Mouse (Mus musculus) regulatory T cell (primary cell): ENCODE data around the gene Trim38.

Experiments
- in situ Hi-C: fragments of 300-600 bp; cut with MboI, MseI; formaldehyde crosslinking; loops from one replicate; pipeline ENCODE4 v1.15.1; 2025; ENCODE audit warnings: high pct_unique_total_duplicates

Trim38 gene

DNA sequence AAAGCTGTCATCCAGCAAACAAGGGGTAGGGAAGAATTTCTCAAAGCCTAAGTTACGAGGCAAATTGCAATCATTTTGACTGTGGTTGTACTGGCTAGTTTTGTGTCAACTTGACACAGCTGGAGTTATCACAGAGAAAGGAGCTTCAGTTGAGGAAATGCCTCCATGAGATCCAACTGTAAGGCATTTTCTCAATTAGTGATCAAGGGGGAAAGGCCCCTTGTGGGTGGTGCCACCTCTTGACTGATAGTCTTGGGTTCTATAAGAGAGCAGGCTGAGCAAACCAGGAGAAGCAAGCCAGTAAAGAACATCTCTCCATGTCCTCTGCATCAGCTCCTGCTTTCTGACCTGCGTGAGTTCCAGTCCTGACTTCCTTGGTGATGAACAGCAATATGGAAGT is at the start of gene Trim38:
Gene Trim38, plus strand, starts transcription at position 301 of the 400 bp plus-strand sequence.
- in situ Hi-C loops, result loop anchor here (25.0 kb wide), 2 partner anchors 843 to 1018 kb away; no protein-coding TSS in a partner anchor

DNA sequence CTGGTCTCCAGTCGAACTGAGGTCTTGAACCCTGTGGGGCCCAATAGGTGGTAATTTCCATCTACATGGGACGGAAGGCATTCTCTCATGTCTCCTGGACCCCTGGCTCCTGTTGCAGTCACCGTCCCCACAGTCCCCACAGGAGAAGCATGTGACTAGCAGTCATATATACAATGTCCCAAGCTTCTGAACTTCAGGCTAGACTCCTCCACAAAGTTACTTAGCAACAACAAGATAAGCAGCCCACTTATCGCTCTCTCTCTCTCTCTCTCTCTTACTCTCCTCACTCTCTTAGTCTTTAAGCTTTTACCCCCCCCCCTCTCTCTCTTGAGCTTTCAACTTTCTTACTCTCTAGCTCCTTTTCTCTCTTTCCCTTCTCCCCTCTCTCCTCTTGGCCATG is 45.5 kb upstream of the Trim38 start:
- in situ Hi-C loops, result no loop called here

DNA sequence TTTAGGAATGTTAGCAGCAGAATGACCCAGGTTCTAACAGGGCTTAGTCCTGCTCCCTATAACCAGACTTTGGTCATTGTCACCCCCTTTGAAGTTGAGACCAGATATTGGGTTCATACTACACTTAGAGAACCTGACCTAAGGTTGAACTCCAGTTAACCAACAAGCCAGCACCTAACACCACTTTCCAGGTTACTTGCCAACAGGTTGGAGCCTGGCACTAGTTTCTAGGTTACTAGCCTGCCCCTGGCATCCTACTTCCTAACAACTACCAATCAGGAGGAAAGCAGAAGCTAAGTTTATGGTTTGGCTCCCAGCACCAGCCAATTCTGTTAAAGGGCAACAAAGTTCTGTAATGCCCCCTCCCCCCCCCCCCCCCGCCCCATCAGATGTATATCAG is 44.5 kb upstream of the Trim38 start:
- in situ Hi-C loops, result loop anchor here (5.0 to 25.0 kb wide), 2 partner anchors 93 to 1938 kb away; partner anchors contain the start of genes Hist1h1b, Hist1h2an, Hist1h2bp and Hist1h3i

DNA sequence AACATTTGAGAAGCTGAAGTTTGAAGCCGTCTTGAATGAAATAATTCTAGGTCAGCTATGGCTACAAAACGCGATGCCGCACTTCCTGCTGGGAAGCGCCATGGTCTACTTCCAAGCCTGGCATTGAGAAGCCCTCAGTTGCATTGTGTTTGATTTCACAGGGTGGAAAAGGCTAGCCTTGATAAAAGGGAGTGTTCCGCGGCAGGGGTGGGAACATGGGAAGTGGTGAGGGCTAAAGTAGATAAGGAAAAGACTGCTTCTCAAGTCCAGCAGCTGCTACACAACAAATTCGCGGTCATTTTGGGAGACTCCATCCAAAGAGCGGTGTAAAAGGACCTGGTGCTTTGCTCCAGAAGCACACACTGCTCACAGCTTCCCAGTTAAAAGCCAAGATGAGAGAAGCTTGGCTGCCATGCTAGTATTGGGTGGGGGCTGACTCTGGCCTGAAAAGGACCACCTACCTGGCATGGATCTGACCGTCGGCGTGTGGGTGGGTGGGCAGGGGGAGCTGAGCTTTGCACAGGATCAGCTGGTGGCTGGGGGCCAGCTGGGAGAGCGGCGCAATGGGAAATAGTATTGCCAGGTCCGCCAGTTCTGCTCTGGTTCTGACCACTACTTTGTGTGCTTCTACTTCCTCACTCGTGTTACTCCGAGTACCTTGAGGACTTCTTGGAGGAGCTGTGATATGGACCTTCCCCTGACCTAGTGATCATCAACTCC is 41.1 kb upstream of the Trim38 start:
- in situ Hi-C loops, result loop anchor here (5.0 to 25.0 kb wide), 2 partner anchors 96 to 1941 kb away; partner anchors contain the start of genes Hist1h1b, Hist1h2an, Hist1h2bp and Hist1h3i

DNA sequence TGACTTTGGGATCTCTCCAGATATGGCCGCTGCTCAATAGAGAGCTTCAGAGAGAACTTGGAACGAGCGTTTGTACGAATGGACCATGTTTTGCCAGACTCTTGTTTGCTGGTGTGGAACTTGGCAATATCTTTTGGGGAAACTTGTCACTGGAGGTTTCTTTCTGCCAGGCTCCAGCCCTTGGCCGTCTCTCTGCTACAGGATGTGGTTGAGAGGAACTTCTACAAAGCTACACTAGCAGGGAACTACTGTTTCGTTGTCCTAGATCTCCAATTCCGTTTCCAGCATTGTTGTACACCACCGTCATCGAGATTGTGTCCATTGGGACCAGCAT is 40.6 kb upstream of the Trim38 start:
- in situ Hi-C loops, result loop anchor here (5.0 to 25.0 kb wide), 2 partner anchors 97 to 1942 kb away; partner anchors contain the start of genes Hist1h1b, Hist1h2an, Hist1h2bp and Hist1h3i

DNA sequence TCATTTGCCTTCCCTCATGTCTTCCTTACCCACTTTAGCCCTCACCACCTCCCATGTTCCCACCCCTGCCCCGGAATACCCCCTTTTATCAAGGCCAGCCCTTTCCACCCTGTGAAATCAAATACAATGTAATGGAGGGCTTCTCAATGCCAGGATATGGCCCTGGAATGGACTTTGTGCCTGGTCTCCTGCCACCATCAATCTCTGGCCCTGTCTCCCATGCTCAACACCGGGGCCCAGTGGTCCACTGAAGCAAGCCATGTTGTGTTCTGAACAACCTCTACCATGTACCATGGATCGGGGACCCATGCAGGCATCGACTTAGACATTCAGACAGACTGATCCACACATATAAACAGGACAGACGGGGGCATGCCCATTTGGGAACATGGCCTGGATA is 40.0 kb upstream of the Trim38 start:
- in situ Hi-C loops, result loop anchor here (5.0 to 25.0 kb wide), 3 partner anchors 37 to 1942 kb away; partner anchors contain the start of genes Hist1h1b, Hist1h2an, Hist1h2bp and Hist1h3i

DNA sequence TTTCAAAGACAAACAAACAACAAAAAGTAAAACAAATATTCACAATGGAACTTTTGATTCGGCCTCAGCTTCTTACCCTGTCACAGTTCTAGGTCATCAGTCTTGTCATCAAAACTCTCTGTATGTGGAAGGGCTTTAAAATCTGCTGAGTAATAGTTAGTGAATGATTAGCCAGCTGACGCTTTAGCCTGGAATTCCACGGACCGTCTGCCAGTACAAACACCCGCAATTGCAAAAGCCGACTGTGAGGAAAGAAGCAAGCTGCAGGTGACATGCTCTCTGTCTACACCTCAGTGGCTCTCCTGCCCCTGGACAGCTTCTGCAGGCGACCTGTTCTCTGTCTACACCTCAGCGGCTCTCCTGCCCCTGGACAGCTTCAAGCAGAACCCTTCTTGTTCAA is 39.2 kb upstream of the Trim38 start:
- in situ Hi-C loops, result loop anchor here (5.0 to 25.0 kb wide), 2 partner anchors 38 to 1943 kb away; partner anchors contain the start of genes Hist1h1b, Hist1h2an, Hist1h2bp and Hist1h3i

DNA sequence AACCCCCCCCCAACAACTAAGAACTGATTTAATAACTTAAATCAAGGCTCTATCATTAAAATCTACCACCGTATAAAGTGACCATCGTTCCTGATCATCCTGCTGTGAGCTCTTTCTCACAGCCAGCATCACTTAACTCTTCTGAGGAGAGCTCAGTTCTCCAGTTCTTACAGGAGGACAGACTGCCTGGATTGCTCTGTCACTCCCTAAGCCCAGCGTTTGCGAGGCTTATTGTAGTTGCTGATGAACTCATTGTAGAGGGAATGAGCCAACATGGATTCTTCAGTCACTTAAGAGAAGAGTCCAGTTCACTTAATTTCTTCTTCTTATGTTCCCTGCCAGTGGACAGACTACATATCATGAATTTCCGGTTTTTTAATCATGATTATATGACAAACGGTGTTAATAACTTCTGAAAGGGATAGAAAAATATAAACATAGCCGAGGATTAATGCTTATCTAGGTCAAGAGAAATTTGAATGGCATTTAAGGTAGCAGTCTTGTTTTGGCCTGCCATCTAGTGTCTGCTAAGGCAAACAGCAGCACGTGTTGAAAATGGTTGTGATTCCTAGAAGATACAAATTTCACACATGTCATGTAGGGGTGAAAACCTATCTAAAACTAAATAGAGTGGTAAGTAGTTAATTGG is 37.4 kb upstream of the Trim38 start:
- in situ Hi-C loops, result loop anchor here (5.0 to 25.0 kb wide), 2 partner anchors 40 to 1945 kb away; partner anchors contain the start of genes Hist1h1b, Hist1h2an, Hist1h2bp and Hist1h3i

DNA sequence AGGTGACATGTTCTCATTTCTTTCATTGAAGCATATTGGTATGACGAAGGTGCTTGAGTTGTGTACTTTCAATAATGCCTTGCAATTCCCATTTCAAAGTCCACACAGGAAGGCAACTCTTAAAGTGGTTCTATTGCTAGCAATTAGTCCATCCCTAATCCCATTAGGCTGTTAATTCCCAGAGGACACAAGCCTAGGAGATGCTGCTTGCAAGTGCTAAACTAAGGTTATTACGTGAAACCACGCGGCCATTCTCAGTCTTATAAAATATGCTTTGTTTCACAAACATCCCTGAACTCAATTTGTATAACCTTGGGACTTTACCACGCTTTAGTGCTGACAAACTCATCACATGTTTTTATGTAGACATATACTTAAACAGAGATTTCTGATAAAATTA is 32.6 kb upstream of the Trim38 start:
- in situ Hi-C loops, result loop anchor here (25.0 kb wide), 1 partner anchor 1950 kb away; the partner anchor contains the start of genes Hist1h1b, Hist1h2an, Hist1h2bp and Hist1h3i

DNA sequence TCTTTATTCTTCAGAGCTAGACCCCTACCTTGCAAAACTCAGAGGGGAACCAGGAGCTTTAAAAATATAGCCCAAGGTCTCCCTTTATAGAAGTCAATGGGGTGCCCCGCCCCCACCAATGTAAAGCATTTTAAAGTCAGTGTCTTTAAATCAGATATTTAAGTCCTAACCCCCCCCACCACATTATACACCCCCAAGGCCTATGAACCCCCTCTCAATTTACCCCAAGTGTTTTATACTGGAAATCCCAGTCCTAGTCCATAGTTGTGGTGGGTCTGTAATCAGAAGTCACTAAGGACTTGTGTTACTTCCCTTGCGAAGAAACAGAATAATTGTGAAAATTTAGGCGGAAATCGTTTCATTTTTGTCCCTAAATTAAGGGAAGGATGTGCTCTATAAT is 31.7 kb upstream of the Trim38 start:
- in situ Hi-C loops, result loop anchor here (25.0 kb wide), 1 partner anchor 1951 kb away; the partner anchor contains the start of genes Hist1h1b, Hist1h2an, Hist1h2bp and Hist1h3i

DNA sequence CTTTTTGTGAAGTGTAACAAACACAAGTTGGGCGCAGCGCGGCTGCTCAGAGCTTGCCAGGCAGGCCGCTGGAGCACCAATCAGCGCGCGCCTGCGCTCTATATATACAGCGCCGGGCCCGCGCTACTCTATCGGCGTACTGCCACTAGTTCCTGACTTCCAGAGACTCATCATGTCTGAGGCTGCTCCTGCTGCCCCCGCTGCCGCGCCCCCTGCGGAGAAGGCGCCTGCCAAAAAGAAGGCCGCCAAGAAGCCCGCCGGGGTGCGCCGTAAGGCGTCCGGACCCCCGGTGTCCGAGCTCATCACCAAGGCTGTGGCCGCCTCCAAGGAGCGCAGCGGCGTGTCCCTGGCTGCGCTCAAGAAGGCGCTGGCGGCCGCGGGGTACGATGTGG is 31.0 kb upstream of the Trim38 start, which contains the start of gene Hist1h1c:
Gene Hist1h1c, plus strand, starts transcription at position 132 of the 392 bp plus-strand sequence.
- in situ Hi-C loops, result loop anchor here (25.0 kb wide), 1 partner anchor 1951 kb away; the partner anchor contains the start of genes Hist1h1b, Hist1h2an, Hist1h2bp and Hist1h3i

DNA sequence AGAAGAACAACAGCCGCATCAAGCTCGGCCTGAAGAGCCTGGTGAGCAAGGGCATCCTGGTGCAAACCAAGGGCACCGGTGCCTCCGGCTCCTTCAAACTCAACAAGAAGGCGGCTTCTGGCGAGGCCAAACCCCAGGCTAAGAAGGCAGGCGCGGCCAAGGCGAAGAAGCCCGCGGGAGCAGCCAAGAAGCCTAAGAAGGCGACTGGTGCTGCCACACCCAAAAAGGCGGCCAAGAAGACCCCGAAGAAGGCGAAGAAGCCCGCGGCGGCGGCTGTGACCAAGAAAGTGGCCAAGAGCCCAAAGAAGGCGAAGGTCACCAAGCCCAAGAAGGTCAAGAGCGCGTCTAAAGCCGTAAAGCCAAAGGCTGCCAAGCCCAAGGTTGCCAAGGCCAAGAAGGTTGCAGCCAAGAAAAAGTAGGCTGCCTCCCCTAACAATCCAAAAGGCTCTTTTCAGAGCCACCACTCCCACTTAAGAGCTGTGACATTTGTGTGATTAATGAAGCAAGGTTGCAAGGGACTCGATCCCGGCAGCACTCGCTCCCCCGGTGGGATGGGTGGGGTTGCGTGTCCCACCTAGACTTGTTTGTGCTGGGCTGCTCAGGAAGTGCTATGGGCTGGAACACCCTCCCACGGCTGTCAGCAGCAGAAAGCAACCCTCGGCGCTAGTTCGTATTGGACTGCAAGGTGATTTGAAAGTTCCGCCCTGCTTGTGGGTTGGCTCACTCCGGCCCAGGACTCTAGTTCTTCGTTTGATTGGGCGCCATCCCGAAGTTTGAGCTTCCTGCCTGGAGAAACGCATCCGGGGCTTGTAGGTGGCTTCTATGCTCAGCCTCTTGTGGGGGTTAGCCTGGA is 30.4 kb upstream of the Trim38 start:
- in situ Hi-C loops, result loop anchor here (25.0 kb wide), 1 partner anchor 1952 kb away; the partner anchor contains the start of genes Hist1h1b, Hist1h2an, Hist1h2bp and Hist1h3i

DNA sequence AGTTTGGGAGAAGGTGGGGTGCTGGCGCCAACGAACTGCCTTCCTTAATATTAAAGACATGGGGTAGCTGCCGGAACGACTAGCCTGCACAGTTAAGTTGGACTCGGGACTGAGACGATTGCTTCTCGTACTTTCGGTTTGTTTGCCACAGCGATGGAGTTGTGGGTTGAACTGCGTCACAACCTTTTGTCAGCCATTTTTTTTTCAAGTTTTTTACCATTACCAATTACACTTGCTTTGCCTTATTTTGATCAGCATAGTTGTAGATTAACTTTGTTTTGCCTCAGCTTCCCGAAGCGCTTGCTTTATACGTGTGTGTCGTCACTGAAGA is 29.8 kb upstream of the Trim38 start:
- in situ Hi-C loops, result loop anchor here (10.0 to 25.0 kb wide), 2 partner anchors 1705 to 1953 kb away; partner anchors contain the start of genes Hist1h1b, Hist1h2ah, Hist1h2an and Hist1h2bk

DNA sequence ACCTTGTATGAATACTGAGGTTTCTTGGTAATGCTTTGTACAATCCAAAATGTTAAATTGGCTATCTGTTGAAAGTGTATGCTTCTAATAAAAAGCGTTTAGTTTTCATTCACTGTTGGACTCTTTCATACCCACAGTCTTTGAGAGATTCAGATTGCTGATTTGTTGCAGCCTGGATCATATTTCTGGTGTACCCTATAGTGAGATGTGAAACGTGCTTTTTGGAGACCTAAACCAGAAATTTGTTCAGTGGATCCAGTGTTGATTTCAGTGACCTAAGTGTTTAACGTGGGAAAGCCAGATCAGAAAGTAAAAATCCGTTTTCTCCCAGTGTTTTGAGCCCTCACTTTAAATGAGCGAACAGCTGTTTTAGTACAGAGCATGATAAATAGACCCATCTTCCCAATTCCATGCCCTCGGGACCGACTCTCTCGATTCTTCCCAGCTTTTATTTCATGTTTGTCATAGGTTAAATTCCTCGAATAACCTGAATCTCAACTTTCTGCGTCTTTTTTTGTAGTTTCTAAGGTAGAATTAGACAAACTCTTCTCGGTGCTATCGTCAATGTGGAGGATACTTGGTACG is 29.4 kb upstream of the Trim38 start:
- in situ Hi-C loops, result loop anchor here (10.0 to 25.0 kb wide), 2 partner anchors 1706 to 1953 kb away; partner anchors contain the start of genes Hist1h1b, Hist1h2ah, Hist1h2an and Hist1h2bk

DNA sequence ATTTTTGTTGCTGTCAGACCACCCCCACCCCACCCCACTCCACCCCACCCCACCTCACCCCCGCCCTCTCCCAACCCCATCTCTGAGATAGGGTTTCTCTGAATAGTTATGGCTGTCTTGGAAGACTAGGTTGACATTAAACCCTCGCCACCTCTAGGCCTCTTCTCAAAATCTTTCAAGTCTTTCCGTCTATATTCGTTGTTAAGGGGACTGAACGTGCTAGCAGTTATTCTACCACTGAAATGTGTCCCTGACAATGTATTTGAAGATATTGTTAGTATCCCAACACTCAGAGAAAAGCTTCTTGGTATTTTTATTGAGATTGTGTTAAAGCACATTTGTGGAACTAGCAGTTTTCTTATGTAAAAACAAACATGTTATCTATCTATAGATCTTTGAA is 28.8 kb upstream of the Trim38 start:
- in situ Hi-C loops, result loop anchor here (10.0 to 25.0 kb wide), 2 partner anchors 1706 to 1954 kb away; partner anchors contain the start of genes Hist1h1b, Hist1h2ah, Hist1h2an and Hist1h2bk

DNA sequence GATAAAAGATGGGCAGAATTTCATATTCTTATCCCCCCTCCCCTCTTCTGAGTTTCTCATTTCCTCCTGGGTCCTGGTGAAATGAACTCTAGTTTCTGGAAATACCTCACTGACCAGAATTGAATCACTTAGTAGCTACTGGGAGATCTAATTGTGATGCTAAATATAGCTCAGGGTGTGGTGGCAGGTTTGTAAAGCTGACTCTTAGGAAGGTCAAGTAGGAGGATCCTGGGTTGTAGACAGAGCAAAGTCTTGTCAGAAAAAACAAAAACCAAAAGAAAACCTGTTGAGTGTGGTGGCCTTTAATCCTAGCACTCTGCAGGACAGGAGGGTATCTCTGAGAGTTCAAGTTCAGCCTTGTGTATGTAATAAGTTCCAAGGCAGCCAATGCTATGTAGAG is 27.7 kb upstream of the Trim38 start:
- in situ Hi-C loops, result loop anchor here (10.0 to 25.0 kb wide), 2 partner anchors 1707 to 1955 kb away; partner anchors contain the start of genes Hist1h1b, Hist1h2ah, Hist1h2an and Hist1h2bk

DNA sequence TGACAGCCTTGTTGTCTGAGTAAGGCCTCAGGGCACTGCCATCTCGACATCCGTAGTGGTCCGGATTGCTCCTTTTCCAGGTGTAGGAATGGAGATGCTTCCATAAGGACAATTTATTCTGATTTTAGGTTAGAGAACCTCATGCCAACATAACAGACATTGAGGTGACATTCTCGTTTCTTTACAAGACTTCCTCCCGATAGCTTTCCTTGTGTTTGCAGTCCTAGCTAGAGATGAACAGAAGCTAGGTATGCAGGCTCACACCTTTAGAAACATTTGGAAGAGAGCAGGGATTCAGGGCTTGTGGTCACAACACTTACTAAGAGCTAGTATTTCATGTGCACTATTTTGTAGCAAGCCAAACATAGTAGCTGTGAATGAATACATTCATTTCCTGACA is 26.5 kb upstream of the Trim38 start:
- in situ Hi-C loops, result loop anchor here (10.0 to 25.0 kb wide), 2 partner anchors 1708 to 1956 kb away; partner anchors contain the start of genes Hist1h1b, Hist1h2ah, Hist1h2an and Hist1h2bk

DNA sequence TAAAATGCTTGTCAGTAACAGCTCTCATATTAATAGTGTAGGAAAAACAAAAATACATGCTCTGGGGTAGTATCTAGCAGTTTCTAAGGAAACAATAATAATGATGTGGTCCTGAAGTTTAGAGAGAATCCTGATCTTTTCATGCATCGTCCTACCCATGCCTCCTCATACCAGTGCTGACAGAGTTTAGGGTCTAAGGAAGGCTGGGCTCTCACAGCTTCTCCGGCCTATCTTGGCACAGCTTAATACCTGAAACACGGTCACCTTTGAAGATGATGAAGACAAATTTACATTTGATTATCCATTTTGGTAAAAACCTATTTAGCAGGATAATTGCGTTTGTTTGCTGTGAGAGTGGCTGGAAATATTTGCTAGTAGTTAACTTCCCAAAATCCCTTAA is 25.8 kb upstream of the Trim38 start:
- in situ Hi-C loops, result loop anchor here (10.0 to 25.0 kb wide), 2 partner anchors 1709 to 1957 kb away; partner anchors contain the start of genes Hist1h1b, Hist1h2ah, Hist1h2an and Hist1h2bk
